Mouse (Mus musculus): Measurements from ENCODE around the gene Tubgcp5.
"Not testable (repeated sequence)": the region's sequence is repeated elsewhere in the genome, so short reads cannot be mapped to it uniquely, and the experiment has no call there.

Gene Tubgcp5

GRCm38 (mm10) chr7:55793952-55794603 lies at the start of gene Tubgcp5:
Gene Tubgcp5 (plus strand): TSS chr7:55794154.
- peak; percentile 96 for DNase-seq

GRCm38 (mm10) chr7:55744566-55745220 lies 49.3 kb upstream of the Tubgcp5 start:
- no peak for DNase-seq

- no peak for DNase-seq
Observed at GRCm38 (mm10) chr7:55750841-55751240, 43.1 kb upstream of the Tubgcp5 start.

GRCm38 (mm10) chr7:55759346-55759745 lies 34.6 kb upstream of the Tubgcp5 start:
- DNase-seq: no peak

GRCm38 (mm10) chr7:55767926-55768325 lies 26.0 kb upstream of the Tubgcp5 start, which contains the start of gene Siglech:
Gene Siglech (plus strand): TSS chr7:55768178.
- no peak for DNase-seq

GRCm38 (mm10) chr7:55780011-55780410 lies 13.9 kb upstream of the Tubgcp5 start:
- no peak for DNase-seq

GRCm38 (mm10) chr7:55782493-55782892 lies 11.5 kb upstream of the Tubgcp5 start:
- no peak for DNase-seq

- peak; percentile 2 for DNase-seq
Observed at GRCm38 (mm10) chr7:55784580-55784979, 9.4 kb upstream of the Tubgcp5 start.

- DNase-seq: not testable (repeated sequence)
Observed at GRCm38 (mm10) chr7:55790586-55790985, 3.4 kb upstream of the Tubgcp5 start.

- DNase-seq: no peak
Observed at GRCm38 (mm10) chr7:55792280-55792679, 1.7 kb upstream of the Tubgcp5 start.

- DNase-seq: no peak
Observed at GRCm38 (mm10) chr7:55793236-55793951, 560 bp upstream of the Tubgcp5 start.

GRCm38 (mm10) chr7:55799981-55800380 lies 6.0 kb downstream of the Tubgcp5 start:
- DNase-seq: no peak

- no peak for DNase-seq
Observed at GRCm38 (mm10) chr7:55809967-55810366, 16.0 kb downstream of the Tubgcp5 start.

- no peak for DNase-seq
Observed at GRCm38 (mm10) chr7:55824468-55824867, 30.5 kb downstream of the Tubgcp5 start.

- no peak for DNase-seq
Observed at GRCm38 (mm10) chr7:55827551-55827950, 33.6 kb downstream of the Tubgcp5 start.

- DNase-seq: no peak
Observed at GRCm38 (mm10) chr7:55836877-55837276, 42.9 kb downstream of the Tubgcp5 start.

GRCm38 (mm10) chr7:55841445-55841844 lies 47.5 kb downstream of the Tubgcp5 start, which contains the start of gene Cyfip1:
Gene Cyfip1 (plus strand): TSS chr7:55841745.
- no peak for DNase-seq

GRCm38 (mm10) chr7:55841977-55842503 lies 48.1 kb downstream of the Tubgcp5 start:
- DNase-seq: peak; percentile 56

GRCm38 (mm10) chr7:55842504-55843152 lies 48.7 kb downstream of the Tubgcp5 start:
- no peak for DNase-seq

- no peak for DNase-seq
Observed at GRCm38 (mm10) chr7:55846606-55847312, 52.8 kb downstream of the Tubgcp5 start.

- no peak for DNase-seq
Observed at GRCm38 (mm10) chr7:55849948-55850571, 56.1 kb downstream of the Tubgcp5 start.

- no peak for DNase-seq
Observed at GRCm38 (mm10) chr7:55852787-55853186, 58.8 kb downstream of the Tubgcp5 start.
